Mouse (Mus musculus) heart, embryonic 14.5 days (tissue): ENCODE measurements around the gene Pgam2. TPM values are rescaled to one million over a fixed set of nuclear protein-coding genes. Genes with fewer than 3 reads are reported as not detected.

Source experiments
- ATAC-seq: fragments of 200-750 bp; cut with Nextera tagmentation; 2 replicates; pipeline ENCODE4 v1.8.0; 2017; ENCODE audit warnings: low read depth, moderate TSS enrichment; ENCODE audit not compliant: insufficient number of reproducible peaks, insufficient read depth, low FRiP score
- H3K27ac ChIP-seq, 2 experiments: fragments of 200-500 bp in 1 of 2; fragments of 300-500 bp in 1 of 2; sonication (generic) in 1 of 2; replicated peaks in 1 of 2; 2 replicates each; pipeline ENCODE4 v1.5.1; 2012 to 2014; ENCODE audit warnings: low read depth in 2 of 2, low read length in 2 of 2, control low read depth in 1 of 2, mild to moderate bottlenecking in 1 of 2, mixed read lengths in 1 of 2; ENCODE audit not compliant: control insufficient read depth in 1 of 2, insufficient read depth in 1 of 2
- H3K27me3 ChIP-seq: fragments of 300-500 bp; sonication (generic); 2 replicates; pipeline ENCODE4 v1.6.1; 2014; ENCODE audit warnings: mild to moderate bottlenecking, low read length, control low read depth; ENCODE audit not compliant: control insufficient read depth, insufficient read depth
- H3K36me3 ChIP-seq: fragments of 300-500 bp; sonication (generic); 2 replicates; pipeline ENCODE4 v1.6.1; 2014; ENCODE audit warnings: mild to moderate bottlenecking, control low read depth, low read length, mixed read lengths; ENCODE audit not compliant: control insufficient read depth, insufficient read depth
- H3K4me1 ChIP-seq, 2 experiments: fragments of 200-500 bp in 1 of 2; fragments of 300-500 bp in 1 of 2; sonication (generic) in 1 of 2; 2 replicates each; pipeline ENCODE4 v1.6.1; 2012 to 2014; ENCODE audit warnings: low read length in 2 of 2, control low read depth in 1 of 2, mixed read lengths in 1 of 2; ENCODE audit not compliant: control insufficient read depth in 2 of 2, insufficient read depth in 2 of 2
- H3K4me2 ChIP-seq: fragments of 300-500 bp; sonication (generic); 2 replicates; pipeline ENCODE4 v1.6.1; 2014; ENCODE audit warnings: mild to moderate bottlenecking, low read length
- H3K4me3 ChIP-seq, 2 experiments: fragments of 200-500 bp in 1 of 2; fragments of 300-500 bp in 1 of 2; sonication (generic) in 1 of 2; 2 replicates each; pipeline ENCODE4 v1.5.1; 2012 to 2014; ENCODE audit warnings: low read length in 2 of 2, mild to moderate bottlenecking in 2 of 2, control low read depth in 1 of 2, low read depth in 1 of 2, moderate library complexity in 1 of 2; ENCODE audit not compliant: control insufficient read depth in 1 of 2, insufficient read depth in 1 of 2
- H3K9ac ChIP-seq: fragments of 300-500 bp; sonication (generic); 2 replicates; pipeline ENCODE4 v1.6.1; 2014; ENCODE audit warnings: mild to moderate bottlenecking, low read length
- H3K9me3 ChIP-seq: fragments of 300-500 bp; sonication (generic); 2 replicates; pipeline ENCODE4 v1.6.1; 2016; ENCODE audit warnings: low read length, control low read depth; ENCODE audit not compliant: control insufficient read depth
- WGBS: fragments of 180-500 bp; shearing (Covaris S2); extraction: QIAGEN DNeasy Blood & Tissue Kit; methylation state at CpG from one replicate; pipeline ENCODE4 v1.1.7; 2014; 5-methylcytosine and 5-hydroxymethylcytosine counted together
- polyA plus RNA-seq: library from polyadenylated mRNA; unstranded; fragments of >200 nt; fragmentation: Nextera tagmentation; extraction: Ambion mirVana; gene quantifications from 2 replicates; pipeline ENCODE4 v1.2.1, GENCODE M21; 2014

The Pgam2 gene
- polyA plus RNA-seq, 1 experiment from 2014 or later, result 1,126 TPM

GRCm38 (mm10) chr11:5805711-5806110, 2.2 kb upstream of the Pgam2 start:
- Histone ChIP-seq H3K9ac (no peak overlapping the region), H3K9me3 (no peaks in the 10 kb centered on the region), H3K4me3 (no peak overlapping the region), H3K27ac (no peak overlapping the region), H3K4me2 (no peak overlapping the region), H3K27me3 (no peaks in the 10 kb centered on the region), H3K4me1 (peaks cover 8 to 19% of the 10 kb centered on the region in 2 experiments; a peak in 3 of 4 replicates), H3K36me3 (peaks cover 12% of the 10 kb centered on the region)
- ATAC-seq, result no peak
- WGBS, result 77% methylated on average over 3 of the region's 3 CpGs

- 44% methylated on average over 5 of the region's 5 CpGs for WGBS
- H3K36me3 ChIP-seq, result peaks cover 27% of the 10 kb centered on the region
- peak overlapping the region; percentile 66 to 70 for H3K27ac ChIP-seq
- no peaks in the 10 kb centered on the region for H3K27me3 ChIP-seq
- H3K4me1 ChIP-seq, result peaks cover 10 to 27% of the 10 kb centered on the region in 2 experiments; a peak in 3 of 4 replicates
- no peaks in the 10 kb centered on the region for H3K9me3 ChIP-seq
- peak overlapping the region; percentile 5; the same call in 1 of the 2 replicates for H3K9ac ChIP-seq
- no peak for ATAC-seq
- H3K4me2 ChIP-seq, result peak overlapping the region; percentile 70
- H3K4me3 ChIP-seq, result no peak overlapping the region
Measured at GRCm38 (mm10) chr11:5804174-5804573, 641 bp upstream of the Pgam2 start.

GRCm38 (mm10) chr11:5802457-5803217, 896 bp downstream of the Pgam2 start:
- no peaks in the 10 kb centered on the region for H3K9me3 ChIP-seq
- no peaks in the 10 kb centered on the region for H3K27me3 ChIP-seq
- peak overlapping the region; percentile 60 to 72 for H3K4me3 ChIP-seq
- peak overlapping the region; percentile 70 for H3K4me2 ChIP-seq
- 35% methylated on average over 8 of the region's 8 CpGs for WGBS
- H3K9ac ChIP-seq, result peak overlapping the region; percentile 83
- peak overlapping the region; percentile 83 to 92 for H3K27ac ChIP-seq
- ATAC-seq, result no peak
- peaks cover 42% of the 10 kb centered on the region for H3K36me3 ChIP-seq
- H3K4me1 ChIP-seq, result peaks cover 10 to 27% of the 10 kb centered on the region in 2 experiments; a peak in 3 of 4 replicates

- 23% methylated on average over 12 of the region's 12 CpGs for WGBS
- Histone ChIP-seq H3K4me1 (peaks cover 10 to 27% of the 10 kb centered on the region in 2 experiments; a peak in 3 of 4 replicates), H3K36me3 (peaks cover 49% of the 10 kb centered on the region), H3K4me2 (peak overlapping the region; percentile 70), H3K4me3 (peak overlapping the region; percentile 60 to 72), H3K9me3 (no peaks in the 10 kb centered on the region), H3K27me3 (no peaks in the 10 kb centered on the region), H3K27ac (peak overlapping the region; percentile 83 to 92), H3K9ac (peak overlapping the region; percentile 83)
- ATAC-seq, result no peak; the same call in 1 of the 2 replicates
Measured at GRCm38 (mm10) chr11:5802005-5802404, 1.5 kb downstream of the Pgam2 start.

GRCm38 (mm10) chr11:5801511-5801910, 2.0 kb downstream of the Pgam2 start:
- peaks cover 54% of the 10 kb centered on the region for H3K36me3 ChIP-seq
- WGBS, result 87% methylated on average over 16 of the region's 16 CpGs
- H3K4me3 ChIP-seq, result peak overlapping the region; percentile 60 to 72

GRCm38 (mm10) chr11:5799621-5800490, 3.7 kb downstream of the Pgam2 start:
- H3K9me3 ChIP-seq, result no peaks in the 10 kb centered on the region
- H3K4me3 ChIP-seq, result no peak overlapping the region
- peaks cover 69% of the 10 kb centered on the region for H3K36me3 ChIP-seq
- no peak overlapping the region for H3K9ac ChIP-seq
- H3K4me2 ChIP-seq, result no peak overlapping the region
- H3K4me1 ChIP-seq, result peaks cover 22 to 39% of the 10 kb centered on the region in 2 experiments
- no peaks in the 10 kb centered on the region for H3K27me3 ChIP-seq
- H3K27ac ChIP-seq, result 0 out of 4 replicates have a peak overlapping the region, but pooled peaks of 1 of the 2 experiments have one; percentile 16
- 60% methylated on average over 17 of the region's 17 CpGs for WGBS
- ATAC-seq, result no peak

More at GRCm38 (mm10) chr11:5801511-5801910, 2.0 kb downstream of the Pgam2 start:
- H3K27me3 ChIP-seq, result no peaks in the 10 kb centered on the region
- peak overlapping the region; percentile 83 to 92 for H3K27ac ChIP-seq
- no peak for ATAC-seq
- H3K4me2 ChIP-seq, result peak overlapping the region; percentile 70
- H3K4me1 ChIP-seq, result peaks cover 10 to 27% of the 10 kb centered on the region in 2 experiments; a peak in 3 of 4 replicates
- no peaks in the 10 kb centered on the region for H3K9me3 ChIP-seq
- H3K9ac ChIP-seq, result peak overlapping the region; percentile 83

- Histone ChIP-seq H3K36me3 (peaks cover 88% of the 10 kb centered on the region), H3K4me1 (peaks cover 20 to 32% of the 10 kb centered on the region in 2 experiments), H3K9me3 (no peaks in the 10 kb centered on the region), H3K27me3 (no peaks in the 10 kb centered on the region), H3K4me3 (no peak overlapping the region), H3K4me2 (no peak overlapping the region), H3K9ac (no peak overlapping the region), H3K27ac (no peak overlapping the region)
- ATAC-seq, result no peak
- WGBS, result 79% methylated on average over 5 of the region's 5 CpGs
Measured at GRCm38 (mm10) chr11:5797928-5798327, 5.6 kb downstream of the Pgam2 start.
